Mouse (Mus musculus) thymus, adult 2 months (tissue): ENCODE results near the gene Gm4559. TPM values are rescaled to one million over a fixed set of nuclear protein-coding genes. Genes with fewer than 3 reads are reported as not detected.
"Not testable (repeated sequence)": the region's sequence is repeated elsewhere in the genome, so short reads cannot be mapped to it uniquely, and the experiment has no call there.

ENCODE experiments used
- DNase-seq: peaks from one replicate; pipeline ENCODE4 v3.0.0; 2021
- H3K27ac ChIP-seq: fragments of 200-500 bp; 2 replicates; pipeline ENCODE4 v1.5.1; 2012; ENCODE audit warnings: low read length, control low read depth; ENCODE audit not compliant: control insufficient read depth, insufficient read depth
- H3K27me3 ChIP-seq: fragments of 200-500 bp; 2 replicates; pipeline ENCODE4 v1.6.1; 2012; ENCODE audit warnings: mild to moderate bottlenecking, low read length, moderate library complexity, mixed read lengths; ENCODE audit not compliant: control insufficient read depth, insufficient read depth
- H3K36me3 ChIP-seq: fragments of 200-500 bp; 2 replicates; pipeline ENCODE4 v1.6.1; 2012; ENCODE audit warnings: mild to moderate bottlenecking, low read length, moderate library complexity; ENCODE audit not compliant: control insufficient read depth, insufficient read depth
- H3K4me1 ChIP-seq: fragments of 200-500 bp; replicated peaks from 2 replicates; pipeline ENCODE4 v1.6.1; 2012; ENCODE audit warnings: low read length; ENCODE audit not compliant: control insufficient read depth, insufficient read depth
- H3K4me3 ChIP-seq: fragments of 200-500 bp; 2 replicates; pipeline ENCODE4 v1.5.1; 2012; ENCODE audit warnings: mild to moderate bottlenecking, low read length, control low read depth, moderate library complexity; ENCODE audit not compliant: control insufficient read depth, insufficient read depth
- CTCF ChIP-seq: fragments of 200-500 bp; IDR thresholded peaks from 2 replicates; pipeline ENCODE4 v1.5.1; 2012; ENCODE audit warnings: mild to moderate bottlenecking, control low read depth, low read length, moderate library complexity, borderline replicate concordance; ENCODE audit not compliant: control insufficient read depth, poor library complexity, insufficient read depth; ENCODE audit errors: extremely low read depth
- POLR2A ChIP-seq: fragments of 200-500 bp; IDR thresholded peaks from 2 replicates; pipeline ENCODE4 v1.6.1; 2012; ENCODE audit warnings: mild to moderate bottlenecking, low read length, control low read depth, moderate library complexity; ENCODE audit not compliant: control insufficient read depth, poor library complexity, insufficient read depth; ENCODE audit errors: extremely low read depth
- WGBS: fragments of 180-500 bp; shearing (Covaris S2); methylation state at CpG from one replicate; pipeline ENCODE4 v1.1.7; 2018; 5-methylcytosine and 5-hydroxymethylcytosine counted together
- polyA plus RNA-seq: library from polyadenylated mRNA; depleted of rRNA; stranded (reverse); fragments of >200 nt; gene quantifications from 2 replicates; pipeline ENCODE4 v1.2.3, GENCODE M21; 2012; rRNA removed

Gm4559 gene
- polyA plus RNA-seq = not detected in 2 replicates

DNA sequence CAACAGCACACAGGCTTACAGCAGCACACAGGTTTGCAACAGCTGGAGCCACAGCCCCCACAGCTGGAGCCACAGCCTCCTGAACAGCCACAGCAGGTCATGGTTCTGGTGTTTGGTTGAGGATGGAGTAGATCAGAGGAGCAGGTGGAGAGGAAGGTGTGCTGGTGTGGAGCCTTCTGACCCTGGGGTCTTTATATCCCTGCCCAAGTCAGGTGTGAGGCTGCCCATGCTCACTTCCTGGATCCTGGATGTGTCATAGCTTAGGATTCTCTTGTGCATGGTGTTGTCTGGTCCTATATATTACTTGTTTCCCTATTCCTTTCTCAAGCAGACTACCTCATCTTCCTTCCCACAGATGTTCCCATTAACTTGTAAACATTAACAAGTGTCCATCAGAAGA lies at the start of gene Gm4559:
TSS of gene Gm4559 (minus strand) at position 101 of the 400 bp plus-strand sequence.
- not testable (repeated sequence) for H3K36me3 ChIP-seq, H3K4me1 ChIP-seq, H3K4me3 ChIP-seq, DNase-seq, H3K27me3 ChIP-seq, H3K27ac ChIP-seq

DNA sequence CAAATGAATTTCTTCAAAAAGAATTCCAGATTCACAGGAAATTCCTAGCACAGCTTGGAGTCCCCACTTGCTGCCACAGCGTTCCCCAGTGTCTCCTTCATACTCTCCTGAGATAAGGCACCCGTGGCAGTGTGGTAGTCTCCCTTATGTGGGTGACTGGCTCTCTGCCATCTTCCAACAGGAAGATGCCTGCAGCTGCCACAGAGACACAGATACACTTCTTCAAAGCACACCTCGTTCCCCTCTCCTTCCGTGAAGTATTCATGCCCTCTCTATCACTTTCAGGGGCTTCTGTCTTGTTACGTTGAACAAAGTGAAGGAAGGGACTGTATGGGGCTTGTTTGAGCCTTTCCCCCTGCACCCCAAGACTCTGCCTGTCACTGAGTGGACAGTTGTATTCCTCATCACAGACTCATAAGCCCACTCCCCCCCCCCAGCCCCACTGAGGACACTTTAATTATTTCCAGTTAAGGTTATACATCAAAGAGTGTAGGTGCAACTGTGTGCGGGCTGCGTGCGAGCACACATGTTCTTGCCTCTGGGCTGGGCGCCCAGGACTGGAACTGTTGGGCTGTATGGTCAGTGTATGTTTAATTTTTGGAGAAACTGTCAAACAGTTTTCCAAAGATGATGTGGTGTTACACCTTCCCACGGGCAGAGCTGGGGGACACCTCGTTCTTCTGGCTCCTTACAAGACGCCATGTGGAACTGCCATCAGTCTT lies 49.4 kb upstream of the Gm4559 start:
- Histone ChIP-seq H3K36me3 (no peaks in the 10 kb centered on the region), H3K4me1 (peaks cover 71% of the 10 kb centered on the region), H3K27ac (peak overlapping the region; percentile 100), H3K4me3 (no peak overlapping the region), H3K27me3 (no peaks in the 10 kb centered on the region)
- 31% methylated on average over 12 of the region's 12 CpGs for WGBS
- DNase-seq = peak; percentile 59
- TF ChIP-seq POLR2A (no peak), CTCF (no peak)

- WGBS = 14% methylated on average over 6 of the region's 6 CpGs
- peak overlapping the region; percentile 100 for H3K27ac ChIP-seq
- H3K27me3 ChIP-seq = no peaks in the 10 kb centered on the region
These were observed 48.5 kb upstream of the Gm4559 start for GRCm38 (mm10) chr7:142322641-142323040.

DNA sequence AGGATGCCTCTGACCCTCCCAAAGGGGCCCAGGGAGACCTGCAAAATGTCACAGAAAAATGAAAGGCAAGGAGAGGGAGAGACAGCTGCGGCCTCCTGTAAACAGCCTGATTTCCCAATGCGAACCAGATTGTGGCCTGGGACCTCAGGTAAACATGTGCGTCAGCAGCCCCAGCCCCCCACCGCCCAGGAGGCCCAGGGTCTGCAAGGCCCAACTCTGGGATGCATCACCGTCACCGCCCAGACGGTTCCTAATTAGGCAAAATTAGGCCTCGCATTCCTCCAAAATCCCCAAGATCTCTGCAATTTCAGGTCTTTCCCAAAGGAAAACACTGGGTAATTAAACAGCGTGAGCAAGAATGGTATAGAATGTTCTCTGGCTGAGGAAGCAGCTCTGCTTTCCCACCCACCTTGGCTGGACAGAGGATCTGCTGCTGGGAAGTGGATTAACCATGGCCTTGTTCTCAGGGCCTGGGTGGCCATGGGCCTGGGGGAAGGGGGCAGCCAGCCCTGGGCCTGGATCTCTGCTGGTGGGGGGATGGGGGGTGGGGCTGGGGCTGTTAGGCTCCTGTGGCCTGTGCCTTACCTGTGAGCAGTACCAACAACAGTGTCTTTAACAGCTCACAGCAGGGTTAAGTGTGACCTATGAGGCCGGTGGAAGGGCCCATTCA lies 47.6 kb upstream of the Gm4559 start:
- H3K27me3 ChIP-seq, H3K4me3 ChIP-seq, H3K36me3 ChIP-seq, DNase-seq: not testable (repeated sequence)
- 91% methylated on average over 7 of the region's 10 CpGs for WGBS
- Histone ChIP-seq H3K27ac (peak overlapping the region; percentile 100), H3K4me1 (peaks cover 76% of the 10 kb centered on the region)

More at GRCm38 (mm10) chr7:142322641-142323040, 48.5 kb upstream of the Gm4559 start:
- Histone ChIP-seq H3K36me3 (no peaks in the 10 kb centered on the region), H3K4me3 (no peak overlapping the region), H3K4me1 (peaks cover 73% of the 10 kb centered on the region)
- TF ChIP-seq CTCF (no peak), POLR2A (no peak)
- peak; percentile 68 for DNase-seq

GRCm38 (mm10) chr7:142320906-142321305 lies 46.7 kb upstream of the Gm4559 start:
- no peaks in the 10 kb centered on the region for H3K27me3 ChIP-seq
- TF ChIP-seq POLR2A (no peak), CTCF (no peak)
- peaks cover 71% of the 10 kb centered on the region for H3K4me1 ChIP-seq
- H3K4me3 ChIP-seq = no peak overlapping the region
- DNase-seq = no peak
- H3K27ac ChIP-seq = peak overlapping the region; percentile 86
- H3K36me3 ChIP-seq = no peaks in the 10 kb centered on the region
- WGBS = 10% methylated on average over 2 of the region's 2 CpGs

DNA sequence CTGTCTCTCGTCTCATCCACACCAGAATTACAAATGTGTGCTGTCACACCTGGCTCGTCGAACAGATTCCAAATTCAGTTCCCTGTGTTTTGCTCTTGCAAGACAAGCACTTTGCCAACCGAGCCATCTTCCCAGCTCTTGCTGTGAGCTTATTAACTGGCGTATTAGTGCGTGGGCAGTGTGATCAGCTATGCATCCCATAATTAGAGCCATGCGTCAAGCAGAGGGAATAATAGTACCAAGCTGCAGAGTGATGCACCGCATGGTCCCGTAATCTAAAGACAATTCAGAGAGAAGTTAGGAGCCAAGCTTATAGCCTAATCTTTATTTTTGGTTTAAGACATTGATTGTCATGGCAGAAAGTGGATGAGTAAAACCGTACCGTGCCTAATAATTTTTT lies 45.0 kb upstream of the Gm4559 start:
- Histone ChIP-seq H3K4me3 (no peak overlapping the region), H3K27ac (no peak overlapping the region), H3K4me1 (peaks cover 61% of the 10 kb centered on the region), H3K27me3 (no peaks in the 10 kb centered on the region), H3K36me3 (no peaks in the 10 kb centered on the region)
- TF ChIP-seq POLR2A (no peak), CTCF (no peak)
- DNase-seq = no peak
- WGBS = 97% methylated on average over 11 of the region's 11 CpGs

- DNase-seq = no peak
- 59% methylated on average over 5 of the region's 5 CpGs for WGBS
- Histone ChIP-seq H3K36me3 (no peaks in the 10 kb centered on the region), H3K27me3 (no peaks in the 10 kb centered on the region), H3K27ac (peak overlapping the region; percentile 91), H3K4me3 (no peak overlapping the region), H3K4me1 (peaks cover 49% of the 10 kb centered on the region)
- TF ChIP-seq POLR2A (no peak), CTCF (no peak)
These were observed 43.1 kb upstream of the Gm4559 start for GRCm38 (mm10) chr7:142317216-142317615.
